Mouse (Mus musculus) ES-E14 (cell line): ENCODE measurements around the gene Hist1h2bc. TPM values are rescaled to one million over a fixed set of nuclear protein-coding genes. Genes with fewer than 3 reads are reported as not detected.

Source experiments
- DNase-seq: peaks from one replicate; pipeline ENCODE4 v3.0.0-alpha.2; 2013; ENCODE audit warnings: low read depth, low spot score
- H3K27ac ChIP-seq: 2 replicates; pipeline ENCODE4 v1.5.1; 2012; ENCODE audit warnings: low read depth, mild to moderate bottlenecking, low read length, moderate library complexity, mixed read lengths; ENCODE audit not compliant: poor library complexity, insufficient read depth, severe bottlenecking
- H3K36me3 ChIP-seq: 2 replicates; pipeline ENCODE4 v1.6.1; 2012; ENCODE audit warnings: mild to moderate bottlenecking, low read length, moderate library complexity, mixed read lengths; ENCODE audit not compliant: control insufficient read depth, poor library complexity, insufficient read depth, severe bottlenecking
- H3K4me1 ChIP-seq, 2 experiments: fragments of 150-350 bp in 1 of 2; sonication (generic) in 1 of 2; 2 replicates each; pipeline ENCODE4 v1.6.1; 2012; ENCODE audit warnings: low read length in 2 of 2, mild to moderate bottlenecking in 1 of 2, mixed read lengths in 1 of 2; ENCODE audit not compliant: control insufficient read depth in 2 of 2, insufficient read depth in 2 of 2, poor library complexity in 1 of 2
- H3K4me3 ChIP-seq, 2 experiments: fragments of 150-350 bp in 1 of 2; sonication (generic) in 1 of 2; 2 replicates each; pipeline ENCODE4 v1.5.1; 2012; ENCODE audit warnings: low read length in 2 of 2, low read depth in 1 of 2, mild to moderate bottlenecking in 1 of 2, mixed read lengths in 1 of 2; ENCODE audit not compliant: insufficient read depth in 1 of 2, poor library complexity in 1 of 2, severe bottlenecking in 1 of 2
- H3K9ac ChIP-seq: 2 replicates; pipeline ENCODE4 v1.6.1; 2012; ENCODE audit warnings: low read depth, mild to moderate bottlenecking, low read length, mixed read lengths; ENCODE audit not compliant: poor library complexity, insufficient read depth, severe bottlenecking
- H3K9me3 ChIP-seq: fragments of 150-350 bp; sonication (generic); 2 replicates; pipeline ENCODE4 v1.6.1; 2012; ENCODE audit warnings: low read depth, mild to moderate bottlenecking, low read length; ENCODE audit not compliant: control insufficient read depth, insufficient read depth
- CHD2 ChIP-seq: IDR thresholded peaks from 2 replicates; pipeline ENCODE4 v1.6.1; 2014; ENCODE audit warnings: mild to moderate bottlenecking, low read depth, low read length, inconsistent platforms
- HCFC1 ChIP-seq: IDR thresholded peaks from 2 replicates; pipeline ENCODE4 v1.6.1; 2012; ENCODE audit warnings: low read length, inconsistent platforms, borderline replicate concordance; ENCODE audit not compliant: insufficient read depth
- MAFK ChIP-seq: IDR thresholded peaks from 2 replicates; pipeline ENCODE4 v1.6.1; 2014; ENCODE audit warnings: mild to moderate bottlenecking, low read depth, low read length, inconsistent platforms; ENCODE audit not compliant: insufficient read depth
- ZC3H11A ChIP-seq: IDR thresholded peaks from 2 replicates; pipeline ENCODE4 v1.6.1; 2012; ENCODE audit warnings: low read depth, mild to moderate bottlenecking, inconsistent platforms, low read length, borderline replicate concordance
- ZNF384 ChIP-seq: IDR thresholded peaks from 2 replicates; pipeline ENCODE4 v1.6.1; 2012; ENCODE audit warnings: low read depth, low read length, inconsistent platforms
- in situ Hi-C, 2 experiments: fragments of 600-800 bp; cut with MboI; formaldehyde crosslinking; loops; one replicate each; pipeline ENCODE4 v1.15.1; 2025; ENCODE audit warnings: low sequenced_read_pairs in 2 of 2, inconsistent platforms in 1 of 2; ENCODE audit not compliant: unreplicated experiment in 2 of 2
- total RNA-seq: library from RNA; depleted of rRNA; stranded (reverse); fragments of 300-350 nt; gene quantifications from 2 replicates; pipeline ENCODE4 v1.2.3, GENCODE M21; 2012

The Hist1h2bc gene
- total RNA-seq, 1 experiment, result 545 TPM

- DNase-seq, result no peak
- H3K4me3 ChIP-seq, result peak within 1 kb of the TSS; percentile 66 to 74
- peak within 1 kb of the TSS; percentile 100 for H3K27ac ChIP-seq
- H3K4me1 ChIP-seq, result peaks cover 0 to 3% of the 10 kb centered on the region in 2 experiments; a peak in 3 of 4 replicates
- no peaks in the 10 kb centered on the region for H3K36me3 ChIP-seq
- H3K9ac ChIP-seq, result peak within 1 kb of the TSS; percentile 91
- TF ChIP-seq HCFC1, result 0 out of 2 replicates have a peak, but pooled peaks have one; percentile 45
- TF ChIP-seq CHD2, result no peak
- H3K9me3 ChIP-seq, result no peaks in the 10 kb centered on the region
- in situ Hi-C loops, result no loop called here
Measured at GRCm38 (mm10) chr13:23738677-23739068, 54.7 kb downstream of the Hist1h2bc start, which contains the start of gene Hist1h1c. Gene Hist1h1c (plus strand): TSS chr13:23738808.

- TF ChIP-seq ZC3H11A (no peak), HCFC1 (peak; percentile 68; the same call in 1 of the 2 replicates), CHD2 (peak; percentile 29; the same call in 1 of the 2 replicates)
- no peaks in the 10 kb centered on the region for H3K36me3 ChIP-seq
- no peaks in the 10 kb centered on the region for H3K9me3 ChIP-seq
- peak overlapping the region; percentile 66 to 74 for H3K4me3 ChIP-seq
- H3K4me1 ChIP-seq, result peaks cover 0 to 3% of the 10 kb centered on the region in 2 experiments; a peak in 3 of 4 replicates
- peak; percentile 93 for DNase-seq
- peak overlapping the region; percentile 100 for H3K27ac ChIP-seq
- in situ Hi-C loops, result no loop called here
- peak overlapping the region; percentile 91 for H3K9ac ChIP-seq
Measured at GRCm38 (mm10) chr13:23739069-23739921, 55.3 kb downstream of the Hist1h2bc start.

GRCm38 (mm10) chr13:23739922-23740252 lies 55.9 kb downstream of the Hist1h2bc start:
- H3K9ac ChIP-seq, result peak overlapping the region; percentile 91
- no peaks in the 10 kb centered on the region for H3K9me3 ChIP-seq
- no peaks in the 10 kb centered on the region for H3K36me3 ChIP-seq
- peak overlapping the region; percentile 66 to 74 for H3K4me3 ChIP-seq
- TF ChIP-seq MAFK, result no peak
- TF ChIP-seq HCFC1, result no peak
- TF ChIP-seq ZC3H11A, result no peak
- no peak for TF ChIP-seq ZNF384
- no peak for TF ChIP-seq CHD2
- H3K4me1 ChIP-seq, result peaks cover 0 to 3% of the 10 kb centered on the region in 2 experiments; a peak in 3 of 4 replicates
- H3K27ac ChIP-seq, result peak overlapping the region; percentile 100
- in situ Hi-C loops, result loop anchor here in 1 of 2 experiments (5.0 to 10.0 kb wide), 3 partner anchors 48 to 1705 kb away; partner anchors contain the start of genes Hist1h1d, Hist1h2ah, Hist1h2bk and Hist1h4f
- DNase-seq, result no peak

- TF ChIP-seq ZC3H11A (no peak), ZNF384 (no peak), CHD2 (no peak), MAFK (no peak), HCFC1 (no peak)
- peaks cover 0 to 3% of the 10 kb centered on the region in 2 experiments; a peak in 3 of 4 replicates for H3K4me1 ChIP-seq
- no peaks in the 10 kb centered on the region for H3K9me3 ChIP-seq
- in situ Hi-C loops, result loop anchor here in 1 of 2 experiments (5.0 to 10.0 kb wide), 3 partner anchors 48 to 1706 kb away; partner anchors contain the start of genes Hist1h1d, Hist1h2ah, Hist1h2bk and Hist1h4f
- peak overlapping the region; percentile 100; the same call in 1 of the 2 replicates for H3K27ac ChIP-seq
- DNase-seq, result no peak
- peak overlapping the region; percentile 91; the same call in 1 of the 2 replicates for H3K9ac ChIP-seq
- H3K36me3 ChIP-seq, result no peaks in the 10 kb centered on the region
- peak overlapping the region; percentile 66 to 74 for H3K4me3 ChIP-seq
Measured at GRCm38 (mm10) chr13:23740256-23740840, 56.3 kb downstream of the Hist1h2bc start.
